Mouse (Mus musculus) neural tube, embryonic 14.5 days (tissue): ENCODE measurements around the gene Ank3. TPM values are rescaled to one million over a fixed set of nuclear protein-coding genes. Genes with fewer than 3 reads are reported as not detected.

Source experiments
- ATAC-seq: fragments of 200-750 bp; cut with Nextera tagmentation; 2 replicates; pipeline ENCODE4 v1.8.0; 2017; ENCODE audit warnings: low read depth, mild to moderate bottlenecking, moderate TSS enrichment, moderate library complexity
- H3K27ac ChIP-seq: fragments of 300-500 bp; sonication (generic); 2 replicates; pipeline ENCODE4 v1.5.1; 2014; ENCODE audit warnings: low read depth, mild to moderate bottlenecking, control low read depth, low read length, moderate library complexity, mixed read lengths
- H3K27me3 ChIP-seq: fragments of 300-500 bp; sonication (generic); 2 replicates; pipeline ENCODE4 v1.6.1; 2014; ENCODE audit warnings: low read length; ENCODE audit not compliant: control insufficient read depth, insufficient read depth
- H3K36me3 ChIP-seq: fragments of 300-500 bp; sonication (generic); 2 replicates; pipeline ENCODE4 v1.6.1; 2014; ENCODE audit warnings: low read length, mixed read lengths; ENCODE audit not compliant: control insufficient read depth, insufficient read depth
- H3K4me1 ChIP-seq: fragments of 300-500 bp; sonication (generic); 2 replicates; pipeline ENCODE4 v1.6.1; 2014; ENCODE audit warnings: low read length; ENCODE audit not compliant: control insufficient read depth, insufficient read depth
- H3K4me2 ChIP-seq: fragments of 300-500 bp; sonication (generic); 2 replicates; pipeline ENCODE4 v1.6.1; 2014; ENCODE audit warnings: mild to moderate bottlenecking, low read depth, low read length, control low read depth
- H3K4me3 ChIP-seq: fragments of 300-500 bp; sonication (generic); 2 replicates; pipeline ENCODE4 v1.5.1; 2014; ENCODE audit warnings: low read depth, low read length, control low read depth, mixed read lengths
- H3K9ac ChIP-seq: fragments of 300-500 bp; sonication (generic); replicated peaks from 2 replicates; pipeline ENCODE4 v1.6.1; 2014; ENCODE audit warnings: low read depth, mild to moderate bottlenecking, control low read depth, low read length, mixed read lengths
- H3K9me3 ChIP-seq: fragments of 300-500 bp; sonication (generic); 2 replicates; pipeline ENCODE4 v1.6.1; 2016; ENCODE audit warnings: low read length; ENCODE audit not compliant: control insufficient read depth
- WGBS: fragments of 180-500 bp; shearing (Covaris S2); extraction: QIAGEN DNeasy Blood & Tissue Kit; methylation state at CpG from one replicate; pipeline ENCODE4 v1.1.7; 2014; 5-methylcytosine and 5-hydroxymethylcytosine counted together
- polyA plus RNA-seq: library from polyadenylated mRNA; unstranded; fragments of >200 nt; fragmentation: Nextera tagmentation; extraction: Ambion mirVana; gene quantifications from 2 replicates; pipeline ENCODE4 v1.2.1, GENCODE M21; 2014

Gene Ank3
- polyA plus RNA-seq, 1 experiment from 2014 or later: 198 TPM

DNA sequence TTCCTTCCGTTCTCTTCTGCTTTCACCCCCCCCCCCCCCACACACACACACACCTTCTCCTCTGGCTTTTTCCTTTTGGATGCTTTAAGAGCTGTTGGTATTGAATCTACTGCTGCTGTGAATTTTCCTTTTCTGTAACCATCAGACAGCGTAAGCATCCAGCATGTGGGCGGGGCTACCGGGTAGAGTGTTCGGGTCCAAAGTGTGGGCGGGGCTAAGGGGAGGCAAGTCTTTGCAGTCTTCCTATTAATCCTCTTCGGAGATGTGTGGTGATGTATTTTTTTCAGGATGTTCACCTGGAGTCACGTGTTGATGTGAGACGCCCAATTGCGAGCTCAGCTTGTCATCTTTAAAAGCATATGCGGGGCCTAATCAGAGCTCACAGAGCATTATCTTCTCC lies 379.2 kb downstream of the Ank3 start:
- H3K9me3 ChIP-seq: no peaks in the 10 kb centered on the region
- H3K9ac ChIP-seq: no peak overlapping the region
- H3K36me3 ChIP-seq: no peaks in the 10 kb centered on the region
- ATAC-seq: no peak
- H3K4me2 ChIP-seq: no peak overlapping the region
- WGBS: 77% methylated on average over 11 of the region's 11 CpGs
- H3K27me3 ChIP-seq: no peaks in the 10 kb centered on the region
- no peaks in the 10 kb centered on the region for H3K4me1 ChIP-seq
- no peak overlapping the region for H3K4me3 ChIP-seq
- H3K27ac ChIP-seq: no peak overlapping the region

DNA sequence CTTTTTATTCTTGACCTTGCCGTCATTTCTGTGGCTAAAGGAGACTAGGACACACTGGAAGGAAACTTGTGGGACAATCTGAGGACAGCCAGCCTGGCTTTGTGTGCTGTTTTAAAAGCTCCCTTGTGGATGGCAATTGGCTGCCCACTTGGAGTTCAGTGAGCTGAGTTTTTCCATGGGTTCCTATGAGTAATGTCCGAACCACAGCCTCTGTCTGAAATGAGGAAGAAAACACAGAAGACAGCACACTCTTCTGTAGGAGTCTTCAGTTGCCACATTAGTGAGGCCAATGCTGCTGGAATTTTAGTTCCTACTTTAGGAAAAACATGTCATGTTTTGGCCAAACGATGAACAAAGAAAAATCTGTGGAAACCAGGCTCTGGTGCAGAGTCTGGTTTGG lies 380.7 kb downstream of the Ank3 start:
- H3K36me3 ChIP-seq: no peaks in the 10 kb centered on the region
- no peak overlapping the region for H3K27ac ChIP-seq
- H3K9me3 ChIP-seq: no peaks in the 10 kb centered on the region
- H3K9ac ChIP-seq: no peak overlapping the region
- no peaks in the 10 kb centered on the region for H3K4me1 ChIP-seq
- H3K4me2 ChIP-seq: no peak overlapping the region
- ATAC-seq: no peak
- no peaks in the 10 kb centered on the region for H3K27me3 ChIP-seq
- no peak overlapping the region for H3K4me3 ChIP-seq
- WGBS: 88% methylated on average over 3 of the region's 3 CpGs

DNA sequence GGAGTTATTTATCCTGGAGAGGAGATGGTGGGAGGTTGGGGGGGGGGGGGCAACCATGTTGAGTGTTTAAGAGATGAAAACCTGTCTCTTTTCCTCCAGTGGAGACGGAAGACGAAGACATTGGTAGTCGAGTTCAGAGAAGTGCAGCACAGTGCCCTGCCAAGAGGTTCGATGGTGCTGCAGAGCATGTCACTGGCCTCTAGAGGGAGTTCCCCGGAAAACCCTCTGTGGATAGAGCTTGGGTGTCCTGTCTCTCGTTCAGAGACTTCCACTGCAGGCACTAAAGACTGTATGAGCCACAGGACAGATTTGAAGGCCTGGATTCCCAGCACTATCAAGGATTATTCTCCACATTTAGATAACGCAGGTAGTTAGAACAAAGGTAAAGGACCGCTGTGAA lies 382.9 kb downstream of the Ank3 start:
- H3K4me2 ChIP-seq: no peak overlapping the region
- H3K27ac ChIP-seq: no peak overlapping the region
- ATAC-seq: peak; percentile 49; the same call in 1 of the 2 replicates
- H3K27me3 ChIP-seq: no peaks in the 10 kb centered on the region
- H3K9ac ChIP-seq: no peak overlapping the region
- 26% methylated on average over 8 of the region's 8 CpGs for WGBS
- H3K4me3 ChIP-seq: no peak overlapping the region
- H3K9me3 ChIP-seq: no peaks in the 10 kb centered on the region
- 0 out of 2 replicates have a peak, but pooled peaks cover 2% of the 10 kb centered on the region for H3K4me1 ChIP-seq
- no peaks in the 10 kb centered on the region for H3K36me3 ChIP-seq

DNA sequence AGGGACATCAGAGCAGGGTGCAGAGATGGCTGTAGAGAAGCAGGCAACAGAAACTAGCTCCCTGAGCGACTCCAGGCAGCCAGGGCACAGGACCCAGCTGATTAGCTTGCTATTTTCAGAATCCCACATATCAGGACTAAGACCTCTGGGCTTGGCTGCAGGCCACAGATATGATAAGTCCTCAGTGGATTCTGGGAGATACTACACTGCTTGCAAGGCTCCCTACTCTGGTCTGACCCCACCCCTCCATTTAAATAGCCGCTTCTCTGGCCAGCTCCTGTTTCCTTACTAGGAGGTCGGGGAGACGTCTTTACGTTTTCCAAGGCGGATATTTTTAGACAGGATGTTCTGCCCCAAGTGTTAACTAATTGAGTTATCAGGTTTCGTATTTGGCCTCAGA lies 386.7 kb downstream of the Ank3 start:
- 57% methylated on average over 7 of the region's 7 CpGs for WGBS
- H3K27me3 ChIP-seq: no peaks in the 10 kb centered on the region
- H3K27ac ChIP-seq: no peak overlapping the region
- no peak overlapping the region for H3K9ac ChIP-seq
- H3K36me3 ChIP-seq: no peaks in the 10 kb centered on the region
- no peak overlapping the region for H3K4me3 ChIP-seq
- H3K9me3 ChIP-seq: no peaks in the 10 kb centered on the region
- no peak for ATAC-seq
- no peak overlapping the region for H3K4me2 ChIP-seq
- peaks cover 9% of the 10 kb centered on the region; the same call in 1 of the 2 replicates for H3K4me1 ChIP-seq

DNA sequence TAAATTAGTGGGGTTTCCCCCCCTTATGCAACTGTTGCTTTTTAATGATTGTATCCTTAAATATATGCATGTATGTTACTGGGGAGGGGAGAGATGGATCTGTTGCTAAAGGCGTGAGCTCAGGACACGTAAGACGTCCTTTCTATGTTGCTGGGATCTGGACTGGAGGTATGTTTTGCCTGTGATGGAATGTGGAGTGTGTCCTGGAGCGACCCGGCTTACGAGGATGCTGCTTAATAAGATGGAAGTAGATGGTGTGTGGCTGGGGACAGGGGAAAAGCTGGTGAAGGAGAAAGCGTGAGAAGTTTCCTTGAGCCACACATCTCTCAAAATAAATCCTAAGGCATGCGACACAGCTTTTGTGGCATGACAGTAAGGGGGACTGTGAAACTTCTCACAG lies 387.1 kb downstream of the Ank3 start:
- 83% methylated on average over 8 of the region's 8 CpGs for WGBS
- H3K27ac ChIP-seq: no peak overlapping the region
- peaks cover 9% of the 10 kb centered on the region; the same call in 1 of the 2 replicates for H3K4me1 ChIP-seq
- no peak overlapping the region for H3K9ac ChIP-seq
- no peaks in the 10 kb centered on the region for H3K36me3 ChIP-seq
- H3K27me3 ChIP-seq: no peaks in the 10 kb centered on the region
- H3K4me2 ChIP-seq: no peak overlapping the region
- no peaks in the 10 kb centered on the region for H3K9me3 ChIP-seq
- no peak for ATAC-seq
- no peak overlapping the region for H3K4me3 ChIP-seq

DNA sequence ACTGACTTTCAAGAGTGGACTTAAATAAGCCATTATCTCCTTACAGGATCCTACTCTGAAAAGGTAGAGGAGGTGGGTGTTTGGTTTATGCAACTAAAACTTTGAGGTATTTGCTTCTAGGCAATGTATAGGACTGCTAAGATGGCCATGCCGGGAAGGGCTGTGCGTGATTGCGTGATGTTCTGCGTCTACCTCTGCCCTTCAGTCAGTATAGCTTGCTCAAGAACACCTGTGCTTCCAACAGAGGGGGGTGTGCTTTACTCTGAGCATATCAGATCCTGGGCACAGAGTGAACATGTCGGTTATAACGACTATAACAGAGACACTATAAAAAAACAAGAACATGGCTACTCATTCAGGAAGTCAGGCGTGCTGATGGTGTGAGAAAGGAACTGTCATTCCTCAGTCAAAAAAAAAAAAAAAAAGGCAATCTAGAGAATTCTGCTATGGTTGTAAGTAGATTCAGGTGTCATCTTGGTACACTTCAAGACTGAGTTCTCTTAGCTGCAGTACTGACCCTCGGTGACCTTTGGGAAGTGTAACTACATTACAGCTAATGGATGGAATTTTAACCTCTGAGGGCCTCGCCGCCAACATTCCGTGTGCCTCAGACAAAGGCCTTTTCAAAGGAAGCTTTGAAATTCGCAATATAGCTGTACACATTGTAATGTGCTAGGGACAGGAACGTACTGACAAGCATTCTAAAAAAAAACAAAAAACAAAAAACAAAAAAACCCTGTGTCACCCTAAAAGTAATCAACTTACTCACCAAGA lies 387.8 kb downstream of the Ank3 start:
- Histone ChIP-seq H3K27me3 (no peaks in the 10 kb centered on the region), H3K27ac (no peak overlapping the region), H3K4me3 (no peak overlapping the region), H3K36me3 (no peaks in the 10 kb centered on the region), H3K9ac (no peak overlapping the region), H3K9me3 (no peaks in the 10 kb centered on the region), H3K4me1 (peaks cover 9% of the 10 kb centered on the region; the same call in 1 of the 2 replicates), H3K4me2 (no peak overlapping the region)
- WGBS: 63% methylated on average over 13 of the region's 13 CpGs
- no peak for ATAC-seq

DNA sequence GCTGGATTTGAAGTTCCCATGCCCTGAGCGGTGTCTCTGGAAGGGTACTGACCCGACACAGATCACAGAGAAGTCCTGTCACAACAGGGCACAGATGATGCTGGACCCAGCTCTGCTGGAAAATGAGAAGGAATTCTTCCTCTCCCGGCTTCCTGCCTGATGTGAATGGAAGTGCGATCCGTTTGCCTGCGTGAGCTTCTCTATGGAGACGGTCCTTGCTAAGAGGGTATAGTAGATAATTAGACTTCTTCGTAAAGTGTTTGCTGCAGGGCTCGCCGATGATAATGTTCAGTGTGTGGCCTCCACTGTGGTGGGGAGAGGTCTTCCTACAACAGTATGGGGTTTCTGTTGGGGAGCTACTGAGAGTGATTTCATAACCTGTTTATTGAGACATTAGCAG lies 388.8 kb downstream of the Ank3 start:
- H3K4me3 ChIP-seq: no peak overlapping the region
- 44% methylated on average over 10 of the region's 10 CpGs for WGBS
- H3K9ac ChIP-seq: no peak overlapping the region
- H3K4me1 ChIP-seq: peaks cover 9% of the 10 kb centered on the region; the same call in 1 of the 2 replicates
- ATAC-seq: peak; percentile 23; the same call in 1 of the 2 replicates
- no peak overlapping the region for H3K27ac ChIP-seq
- no peaks in the 10 kb centered on the region for H3K27me3 ChIP-seq
- H3K36me3 ChIP-seq: no peaks in the 10 kb centered on the region
- H3K9me3 ChIP-seq: no peaks in the 10 kb centered on the region
- 0 out of 2 replicates have a peak overlapping the region, but pooled peaks have one; percentile 1 for H3K4me2 ChIP-seq

DNA sequence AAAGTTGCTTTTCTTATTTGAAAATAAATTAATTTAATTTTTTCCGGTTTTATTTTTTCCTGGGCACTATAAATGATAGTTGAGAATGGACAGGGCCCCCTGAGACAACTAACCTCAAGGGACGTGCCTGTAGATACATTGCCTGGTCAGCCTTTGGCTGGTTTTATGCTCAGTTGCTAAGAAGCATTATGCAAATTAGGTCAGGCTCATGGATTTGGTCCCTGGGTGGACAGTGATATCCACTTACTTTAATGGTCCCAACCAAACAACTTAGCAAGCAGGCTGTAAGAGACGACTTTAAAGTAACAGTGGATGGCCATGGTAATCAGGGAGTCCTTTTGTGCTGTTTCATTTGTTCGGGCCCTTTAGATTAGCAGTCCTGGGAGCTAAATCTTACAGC lies 392.0 kb downstream of the Ank3 start:
- H3K4me1 ChIP-seq: peaks cover 8% of the 10 kb centered on the region; the same call in 1 of the 2 replicates
- H3K36me3 ChIP-seq: no peaks in the 10 kb centered on the region
- no peaks in the 10 kb centered on the region for H3K27me3 ChIP-seq
- no peaks in the 10 kb centered on the region for H3K9me3 ChIP-seq
- ATAC-seq: no peak
- H3K27ac ChIP-seq: no peak overlapping the region
- no peak overlapping the region for H3K4me3 ChIP-seq
- WGBS: 49% methylated on average over 4 of the region's 4 CpGs
- no peak overlapping the region for H3K4me2 ChIP-seq
- H3K9ac ChIP-seq: no peak overlapping the region

DNA sequence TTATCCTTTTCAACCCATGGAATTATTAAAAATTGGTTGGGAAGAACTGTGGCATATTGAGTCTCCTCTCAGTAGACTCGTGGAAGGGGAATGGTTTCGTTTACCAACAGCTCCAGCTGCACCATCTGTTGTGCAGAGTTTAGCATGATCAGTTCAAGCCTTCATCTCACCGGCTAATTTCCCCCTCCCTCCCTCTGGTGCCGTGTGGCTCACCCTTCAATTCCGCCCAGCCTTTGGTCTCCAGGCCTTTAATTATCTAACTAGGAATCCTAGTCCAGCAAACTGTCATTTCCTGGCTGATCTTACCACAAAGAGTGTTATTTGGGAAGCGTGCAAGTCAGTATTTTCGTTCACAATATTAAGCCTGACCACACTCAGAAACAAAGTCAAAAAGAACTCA lies 393.4 kb downstream of the Ank3 start:
- ATAC-seq: no peak
- no peaks in the 10 kb centered on the region for H3K36me3 ChIP-seq
- H3K4me1 ChIP-seq: peaks cover 7% of the 10 kb centered on the region; the same call in 1 of the 2 replicates
- no peak overlapping the region for H3K9ac ChIP-seq
- H3K27ac ChIP-seq: no peak overlapping the region
- WGBS: 55% methylated on average over 7 of the region's 7 CpGs
- H3K4me3 ChIP-seq: no peak overlapping the region
- no peak overlapping the region for H3K4me2 ChIP-seq
- H3K9me3 ChIP-seq: no peaks in the 10 kb centered on the region
- no peaks in the 10 kb centered on the region for H3K27me3 ChIP-seq
